Mouse (Mus musculus): ENCODE measurements at regions not wholly inside any gene's neighbourhood (a gene's known extent, or its start where the extent isn't known, plus 50 kb on each side); places are given as distances from the start of the nearest gene placed in this dataset.

GRCm38 (mm10) chr8:12073311-12073999, 205.2 kb upstream of the A230072I06Rik start:
- TF ChIP-seq USF1 (IDR thresholded peaks at IDR 0.05; ENCODE audit: low read depth) (no peak), POLR2A (IDR thresholded peaks at IDR 0.05; ENCODE audit: insufficient read length, low read depth) (no peak), MYOD1 (IDR thresholded peaks at IDR 0.05; ENCODE audit: control insufficient read depth in 1 of 3, insufficient read length in 2 of 3, low read depth in 2 of 3) (no peak), REST (IDR thresholded peaks at IDR 0.05; ENCODE audit: insufficient read depth, insufficient read length) (no peak), MAX (IDR thresholded peaks at IDR 0.05; ENCODE audit: low read depth) (no peak)
